Mouse (Mus musculus) brown adipose tissue, adult 24 weeks (tissue): ENCODE measurements around the gene Armc9. TPM values are rescaled to one million over a fixed set of nuclear protein-coding genes. Genes with fewer than 3 reads are reported as not detected.
A peak's percentile ranks its signal among the peaks of the same experiment; 100 is the strongest.

Source experiments
- H3K27ac ChIP-seq: fragments of 200-500 bp; replicated peaks from 2 replicates; pipeline ENCODE4 v1.5.1; 2012; ENCODE audit warnings: low read depth, mild to moderate bottlenecking, low read length
- H3K4me1 ChIP-seq: fragments of 200-500 bp; 2 replicates; pipeline ENCODE4 v1.6.1; 2012; ENCODE audit warnings: low read length, mixed read lengths; ENCODE audit not compliant: control insufficient read depth, insufficient read depth, insufficient read length
- H3K4me3 ChIP-seq: fragments of 200-500 bp; 2 replicates; pipeline ENCODE4 v1.5.1; 2012; ENCODE audit warnings: low read depth, mild to moderate bottlenecking, low read length, moderate library complexity; ENCODE audit not compliant: insufficient read depth
- polyA plus RNA-seq: library from polyadenylated mRNA; stranded (reverse); fragments of >200 nt; gene quantifications from 2 replicates; pipeline ENCODE4 v1.2.4, GENCODE M21; 2012; ENCODE audit not compliant: missing spikeins, insufficient read depth, insufficient read length

Gene Armc9
- polyA plus RNA-seq, 1 experiment = 4.4 TPM

- no peaks in the 10 kb centered on the region for H3K4me1 ChIP-seq
- H3K4me3 ChIP-seq = no peak overlapping the region
- H3K27ac ChIP-seq = no peak overlapping the region
These were observed 3.2 kb upstream of the Armc9 start for GRCm38 (mm10) chr1:86151376-86151775.

GRCm38 (mm10) chr1:86152618-86153017 is 2.0 kb upstream of the Armc9 start:
- H3K4me3 ChIP-seq = no peak overlapping the region
- H3K4me1 ChIP-seq = no peaks in the 10 kb centered on the region
- no peak overlapping the region for H3K27ac ChIP-seq

GRCm38 (mm10) chr1:86154824-86155164 is 214 bp downstream of the Armc9 start:
- no peaks in the 10 kb centered on the region for H3K4me1 ChIP-seq
- peak overlapping the region; percentile 66 for H3K4me3 ChIP-seq
- H3K27ac ChIP-seq = no peak overlapping the region

- no peak overlapping the region for H3K27ac ChIP-seq
- H3K4me3 ChIP-seq = no peak overlapping the region
- no peaks in the 10 kb centered on the region for H3K4me1 ChIP-seq
These were observed 1.5 kb downstream of the Armc9 start for GRCm38 (mm10) chr1:86156075-86156474.

GRCm38 (mm10) chr1:86156595-86156994 is 2.0 kb downstream of the Armc9 start:
- no peak overlapping the region for H3K4me3 ChIP-seq
- H3K4me1 ChIP-seq = no peaks in the 10 kb centered on the region
- H3K27ac ChIP-seq = no peak overlapping the region

GRCm38 (mm10) chr1:86160059-86160458 is 5.5 kb downstream of the Armc9 start:
- no peak overlapping the region for H3K27ac ChIP-seq
- no peaks in the 10 kb centered on the region for H3K4me1 ChIP-seq
- H3K4me3 ChIP-seq = no peak overlapping the region

- Histone ChIP-seq H3K4me1 (no peaks in the 10 kb centered on the region), H3K4me3 (no peak overlapping the region), H3K27ac (no peak overlapping the region)
These were observed 5.9 kb downstream of the Armc9 start for GRCm38 (mm10) chr1:86160479-86160878.

GRCm38 (mm10) chr1:86161061-86161460 is 6.5 kb downstream of the Armc9 start:
- H3K27ac ChIP-seq = no peak overlapping the region
- no peak overlapping the region for H3K4me3 ChIP-seq
- no peaks in the 10 kb centered on the region for H3K4me1 ChIP-seq

GRCm38 (mm10) chr1:86174602-86175001 is 20.0 kb downstream of the Armc9 start:
- no peak overlapping the region for H3K4me3 ChIP-seq

GRCm38 (mm10) chr1:86176066-86176465 is 21.5 kb downstream of the Armc9 start:
- H3K27ac ChIP-seq = no peak overlapping the region
- H3K4me1 ChIP-seq = no peaks in the 10 kb centered on the region
- no peak overlapping the region for H3K4me3 ChIP-seq

More at GRCm38 (mm10) chr1:86174602-86175001, 20.0 kb downstream of the Armc9 start:
- no peak overlapping the region for H3K27ac ChIP-seq
- no peaks in the 10 kb centered on the region for H3K4me1 ChIP-seq

- H3K4me1 ChIP-seq = no peaks in the 10 kb centered on the region
- H3K4me3 ChIP-seq = no peak overlapping the region
- no peak overlapping the region for H3K27ac ChIP-seq
These were observed 24.1 kb downstream of the Armc9 start for GRCm38 (mm10) chr1:86178462-86179253.

GRCm38 (mm10) chr1:86182004-86182709 is 27.6 kb downstream of the Armc9 start:
- Histone ChIP-seq H3K4me3 (no peak overlapping the region), H3K4me1 (no peaks in the 10 kb centered on the region), H3K27ac (no peak overlapping the region)

- no peak overlapping the region for H3K4me3 ChIP-seq
- H3K4me1 ChIP-seq = no peaks in the 10 kb centered on the region
- H3K27ac ChIP-seq = no peak overlapping the region
These were observed 29.1 kb downstream of the Armc9 start for GRCm38 (mm10) chr1:86183577-86184263.

- Histone ChIP-seq H3K4me1 (no peaks in the 10 kb centered on the region), H3K27ac (no peak overlapping the region), H3K4me3 (no peak overlapping the region)
These were observed 32.2 kb downstream of the Armc9 start for GRCm38 (mm10) chr1:86186762-86187161.

GRCm38 (mm10) chr1:86187856-86188255 is 33.3 kb downstream of the Armc9 start:
- H3K27ac ChIP-seq = no peak overlapping the region
- no peak overlapping the region for H3K4me3 ChIP-seq
- no peaks in the 10 kb centered on the region for H3K4me1 ChIP-seq
